Mouse (Mus musculus) C2C12 (cell line): ENCODE results near the gene Fam20b.

Experiments used
- CTCF ChIP-seq: IDR thresholded peaks from one replicate; pipeline ENCODE4 v1.5.1; 2011; ENCODE audit not compliant: control insufficient read depth, insufficient read depth, insufficient read length
- MAX ChIP-seq: IDR thresholded peaks from one replicate; pipeline ENCODE4 v1.6.1; 2011; ENCODE audit warnings: mild to moderate bottlenecking, control low read depth

DNA sequence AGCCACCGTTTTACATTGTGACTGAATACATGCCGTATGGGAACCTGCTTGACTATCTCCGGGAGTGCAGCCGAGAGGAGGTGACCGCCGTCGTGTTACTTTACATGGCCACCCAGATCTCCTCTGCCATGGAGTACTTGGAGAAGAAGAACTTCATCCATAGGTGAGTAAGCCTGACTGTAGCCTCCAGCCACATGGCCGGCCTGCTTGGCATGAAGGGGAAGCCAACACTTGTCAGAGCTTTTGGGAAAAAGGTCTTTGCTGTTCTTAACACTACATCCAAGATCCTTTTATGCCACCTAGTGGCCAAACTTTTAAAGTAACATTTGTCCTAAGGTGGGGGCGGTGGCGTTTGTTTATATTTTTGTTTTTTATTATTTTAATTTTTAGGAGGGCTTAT is 85.8 kb downstream of the Fam20b start:
- TF ChIP-seq CTCF (no peak), MAX (no peak)
